Mouse (Mus musculus) MEL (cell line): Measurements from ENCODE around the gene Tm4sf19. TPM values are rescaled to one million over a fixed set of nuclear protein-coding genes. Genes with fewer than 3 reads are reported as not detected.
A peak's percentile ranks its signal among the peaks of the same experiment; 100 is the strongest.

Experiments
- DNase-seq: peaks from one replicate; pipeline ENCODE4 v3.0.0; 2011; ENCODE audit warnings: low read depth, low spot score
- H3K27ac ChIP-seq: 2 replicates; pipeline ENCODE4 v1.5.1; 2012; ENCODE audit warnings: low read depth, mild to moderate bottlenecking, control low read depth, low read length, moderate library complexity; ENCODE audit not compliant: control insufficient read depth
- H3K27me3 ChIP-seq, 2 experiments: fragments of 150-350 bp in 1 of 2; sonication (generic) in 1 of 2; 2 replicates each; pipeline ENCODE4 v1.6.1; 2012; ENCODE audit warnings: low read length in 2 of 2, mild to moderate bottlenecking in 2 of 2, improper control_type of control experiment in 1 of 2, moderate library complexity in 1 of 2; ENCODE audit not compliant: insufficient read depth in 2 of 2, control insufficient read depth in 1 of 2
- H3K36me3 ChIP-seq, 2 experiments: 2 replicates each; pipeline ENCODE4 v1.6.1; 2012 to 2014; ENCODE audit warnings: low read length in 2 of 2, improper control_type of control experiment in 1 of 2, inconsistent platforms in 1 of 2, mild to moderate bottlenecking in 1 of 2; ENCODE audit not compliant: insufficient read depth in 2 of 2, control insufficient read depth in 1 of 2
- H3K4me1 ChIP-seq, 2 experiments: fragments of 150-350 bp in 1 of 2; sonication (generic) in 1 of 2; 2 replicates each; pipeline ENCODE4 v1.6.1; 2012; ENCODE audit warnings: low read length in 2 of 2, improper control_type of control experiment in 1 of 2, mild to moderate bottlenecking in 1 of 2; ENCODE audit not compliant: insufficient read depth in 2 of 2, control insufficient read depth in 1 of 2
- H3K4me3 ChIP-seq, 2 experiments: fragments of 150-350 bp in 1 of 2; sonication (generic) in 1 of 2; 2 replicates each; pipeline ENCODE4 v1.5.1; 2012; ENCODE audit warnings: low read depth in 2 of 2, low read length in 2 of 2, mild to moderate bottlenecking in 2 of 2, moderate library complexity in 2 of 2, control low read depth in 1 of 2, improper control_type of control experiment in 1 of 2; ENCODE audit not compliant: control insufficient read depth in 1 of 2, insufficient read depth in 1 of 2
- H3K79me2 ChIP-seq: 2 replicates; pipeline ENCODE4 v1.6.1; 2012; ENCODE audit warnings: mild to moderate bottlenecking, low read length, moderate library complexity; ENCODE audit not compliant: control insufficient read depth, poor library complexity, insufficient read depth
- H3K9ac ChIP-seq: 2 replicates; pipeline ENCODE4 v1.6.1; 2012; ENCODE audit warnings: low read depth, mild to moderate bottlenecking, control low read depth, low read length, moderate library complexity; ENCODE audit not compliant: control insufficient read depth, poor library complexity, severe bottlenecking
- H3K9me3 ChIP-seq: fragments of 150-350 bp; sonication (generic); replicated peaks from 2 replicates; pipeline ENCODE4 v1.6.1; 2012; ENCODE audit warnings: mild to moderate bottlenecking, low read length, improper control_type of control experiment, moderate library complexity; ENCODE audit not compliant: insufficient read depth
- BHLHE40 ChIP-seq: IDR thresholded peaks from 2 replicates; pipeline ENCODE4 v1.6.1; 2012; ENCODE audit warnings: low read depth, mild to moderate bottlenecking, inconsistent platforms, low read length, improper control_type of control experiment, borderline replicate concordance
- CHD1 ChIP-seq: IDR thresholded peaks from 2 replicates; pipeline ENCODE4 v1.6.1; 2012; ENCODE audit warnings: low read depth, mild to moderate bottlenecking, inconsistent platforms, low read length, improper control_type of control experiment
- CHD2 ChIP-seq: IDR thresholded peaks from 2 replicates; pipeline ENCODE4 v1.6.1; 2011; ENCODE audit warnings: low read length, improper control_type of control experiment
- CTCF ChIP-seq, 3 experiments: IDR thresholded peaks in 2 of 3; conservative IDR thresholded peaks in 1 of 3; 2 replicates each; pipeline ENCODE4 v1.5.1; 2011 to 2012; ENCODE audit warnings: low read length in 3 of 3, low read depth in 2 of 3, mild to moderate bottlenecking in 2 of 3, improper control_type of control experiment in 1 of 3, inconsistent platforms in 1 of 3, mixed read lengths in 1 of 3, moderate library complexity in 1 of 3; ENCODE audit not compliant: control insufficient read depth in 1 of 3, insufficient read depth in 1 of 3, poor library complexity in 1 of 3, severe bottlenecking in 1 of 3
- E2F4 ChIP-seq: IDR thresholded peaks from 2 replicates; pipeline ENCODE4 v1.6.1; 2011; ENCODE audit warnings: low read depth, low read length, improper control_type of control experiment, borderline replicate concordance
- ELF1 ChIP-seq: IDR thresholded peaks from 2 replicates; pipeline ENCODE4 v1.6.1; 2014; ENCODE audit warnings: low read depth, mild to moderate bottlenecking, inconsistent platforms, low read length, improper control_type of control experiment, moderate library complexity
- EP300 ChIP-seq, 2 experiments: IDR thresholded peaks; 2 replicates each; pipeline ENCODE4 v1.6.1; 2011; ENCODE audit warnings: improper control_type of control experiment in 2 of 2, low read length in 2 of 2, low read depth in 1 of 2, mild to moderate bottlenecking in 1 of 2
- ETS1 ChIP-seq: IDR thresholded peaks from 2 replicates; pipeline ENCODE4 v1.6.1; 2012; ENCODE audit warnings: low read depth, mild to moderate bottlenecking, inconsistent platforms, low read length, improper control_type of control experiment, moderate library complexity
- GABPA ChIP-seq: IDR thresholded peaks from 2 replicates; pipeline ENCODE4 v1.6.1; 2012; ENCODE audit warnings: low read depth, mild to moderate bottlenecking, inconsistent platforms, low read length, improper control_type of control experiment, moderate library complexity
- GATA1 ChIP-seq: IDR thresholded peaks from 2 replicates; pipeline ENCODE4 v1.6.1; 2011; ENCODE audit warnings: low read depth, low read length, improper control_type of control experiment
- HCFC1 ChIP-seq: IDR thresholded peaks from 2 replicates; pipeline ENCODE4 v1.6.1; 2012; ENCODE audit warnings: low read depth, mild to moderate bottlenecking, inconsistent platforms, low read length, improper control_type of control experiment, moderate library complexity
- MAX ChIP-seq: IDR thresholded peaks from 2 replicates; pipeline ENCODE4 v1.6.1; 2011; ENCODE audit warnings: low read length, improper control_type of control experiment
- MAZ ChIP-seq: IDR thresholded peaks from 2 replicates; pipeline ENCODE4 v1.6.1; 2012; ENCODE audit warnings: low read depth, mild to moderate bottlenecking, inconsistent platforms, low read length, improper control_type of control experiment
- MEF2A ChIP-seq: IDR thresholded peaks from 2 replicates; pipeline ENCODE4 v1.6.1; 2014; ENCODE audit warnings: low read depth, mild to moderate bottlenecking, inconsistent platforms, low read length, improper control_type of control experiment; ENCODE audit not compliant: poor library complexity, insufficient replicate concordance, severe bottlenecking; ENCODE audit errors: extremely low read depth
- MXI1 ChIP-seq: IDR thresholded peaks from 2 replicates; pipeline ENCODE4 v1.6.1; 2011; ENCODE audit warnings: mild to moderate bottlenecking, low read depth, low read length, improper control_type of control experiment
- MYB ChIP-seq: IDR thresholded peaks from 2 replicates; pipeline ENCODE4 v1.6.1; 2011; ENCODE audit warnings: mild to moderate bottlenecking, low read depth, low read length, improper control_type of control experiment
- MYC ChIP-seq: IDR thresholded peaks from 2 replicates; pipeline ENCODE4 v1.6.1; 2011; ENCODE audit warnings: low read depth, mild to moderate bottlenecking, low read length, improper control_type of control experiment, moderate library complexity
- POLR2A ChIP-seq, 2 experiments: IDR thresholded peaks; 2 replicates each; pipeline ENCODE4 v1.6.1; 2011 to 2012; ENCODE audit warnings: low read length in 2 of 2, mild to moderate bottlenecking in 2 of 2, control low read depth in 1 of 2, improper control_type of control experiment in 1 of 2, low read depth in 1 of 2, moderate library complexity in 1 of 2; ENCODE audit not compliant: control insufficient read depth in 1 of 2, insufficient read depth in 1 of 2, poor library complexity in 1 of 2
- POLR2AphosphoS2 ChIP-seq: IDR thresholded peaks from 2 replicates; pipeline ENCODE4 v1.6.1; 2011; ENCODE audit warnings: low read length, improper control_type of control experiment
- RAD21 ChIP-seq: IDR thresholded peaks from 2 replicates; pipeline ENCODE4 v1.6.1; 2011; ENCODE audit warnings: mild to moderate bottlenecking, low read depth, low read length, improper control_type of control experiment
- RCOR1 ChIP-seq: IDR thresholded peaks from 2 replicates; pipeline ENCODE4 v1.6.1; 2012; ENCODE audit warnings: low read depth, mild to moderate bottlenecking, inconsistent platforms, low read length, improper control_type of control experiment
- SIN3A ChIP-seq: IDR thresholded peaks from 2 replicates; pipeline ENCODE4 v1.6.1; 2012; ENCODE audit warnings: low read length, improper control_type of control experiment, inconsistent platforms
- SMC3 ChIP-seq: IDR thresholded peaks from 2 replicates; pipeline ENCODE4 v1.6.1; 2011; ENCODE audit warnings: low read depth, low read length, improper control_type of control experiment
- TAL1 ChIP-seq: IDR thresholded peaks from 2 replicates; pipeline ENCODE4 v1.6.1; 2012; ENCODE audit warnings: mild to moderate bottlenecking, inconsistent platforms, low read length, moderate library complexity, mixed read lengths
- TCF12 ChIP-seq: IDR thresholded peaks from 2 replicates; pipeline ENCODE4 v1.6.1; 2014; ENCODE audit warnings: low read depth, mild to moderate bottlenecking, inconsistent platforms, low read length, improper control_type of control experiment, moderate library complexity
- USF1 ChIP-seq: IDR thresholded peaks from 2 replicates; pipeline ENCODE4 v1.6.1; 2014; ENCODE audit warnings: low read depth, mild to moderate bottlenecking, inconsistent platforms, low read length, improper control_type of control experiment, moderate library complexity
- USF2 ChIP-seq, 2 experiments: IDR thresholded peaks; 2 replicates each; pipeline ENCODE4 v1.6.1; 2011 to 2012; ENCODE audit warnings: improper control_type of control experiment in 2 of 2, low read length in 2 of 2, borderline replicate concordance in 1 of 2, inconsistent platforms in 1 of 2, low read depth in 1 of 2, mild to moderate bottlenecking in 1 of 2; ENCODE audit not compliant: insufficient read depth in 1 of 2
- ZC3H11A ChIP-seq: IDR thresholded peaks from 2 replicates; pipeline ENCODE4 v1.6.1; 2012; ENCODE audit warnings: low read depth, mild to moderate bottlenecking, inconsistent platforms, low read length, improper control_type of control experiment
- ZKSCAN1 ChIP-seq: IDR thresholded peaks from 2 replicates; pipeline ENCODE4 v1.6.1; 2012; ENCODE audit warnings: low read depth, mild to moderate bottlenecking, inconsistent platforms, low read length, improper control_type of control experiment, moderate library complexity
- ZMIZ1 ChIP-seq: IDR thresholded peaks from 2 replicates; pipeline ENCODE4 v1.6.1; 2012; ENCODE audit warnings: low read depth, mild to moderate bottlenecking, inconsistent platforms, low read length, improper control_type of control experiment, moderate library complexity
- ZNF384 ChIP-seq: IDR thresholded peaks from 2 replicates; pipeline ENCODE4 v1.6.1; 2012; ENCODE audit warnings: low read depth, mild to moderate bottlenecking, inconsistent platforms, low read length, improper control_type of control experiment
- polyA plus RNA-seq, 2 experiments: library from polyadenylated mRNA; stranded (reverse) in 1 of 2; unstranded in 1 of 2; fragments of >175 nt in 1 of 2; fragments of >200 nt in 1 of 2; gene quantifications; 2 replicates each; pipeline versions ENCODE4 v1.2.1 to v1.2.4; 2012; ENCODE audit warnings: low replicate concordance in 2 of 2, low read depth in 1 of 2; ENCODE audit not compliant: insufficient read length in 2 of 2, insufficient read depth in 1 of 2, missing spikeins in 1 of 2
- total RNA-seq: library from RNA; depleted of rRNA; stranded (reverse); fragments of 300-350 nt; gene quantifications from 2 replicates; pipeline ENCODE4 v1.2.3, GENCODE M21; 2012

The Tm4sf19 gene
- total and polyA plus RNA-seq, 3 experiments = 0.06 TPM; not detected in 2

- H3K9ac ChIP-seq = no peak overlapping the region
- H3K4me3 ChIP-seq = no peak overlapping the region
- peaks cover 8 to 28% of the 10 kb centered on the region in 2 experiments for H3K36me3 ChIP-seq
- peaks cover 7 to 16% of the 10 kb centered on the region in 2 experiments for H3K4me1 ChIP-seq
- H3K27me3 ChIP-seq = no peaks in the 10 kb centered on the region
- TF ChIP-seq CTCF (IDR thresholded peaks at IDR 0.05 in 2 of 3, conservative IDR thresholded peaks at IDR 0.05 in 1 of 3; ENCODE audit: control insufficient read depth in 1 of 3, insufficient read depth in 1 of 3, low read depth in 2 of 3, low read length in 3 of 3, poor library complexity in 1 of 3, severe bottlenecking in 1 of 3) = no peak
- no peak for TF ChIP-seq MXI1
- no peak for TF ChIP-seq CHD2
- no peak for TF ChIP-seq MAZ
- TF ChIP-seq RAD21 = no peak
- TF ChIP-seq USF1 = no peak
- no peak for TF ChIP-seq ZNF384
- no peak for TF ChIP-seq HCFC1
- no peak for DNase-seq
- H3K79me2 ChIP-seq = no peaks in the 10 kb centered on the region
- no peaks in the 10 kb centered on the region for H3K9me3 ChIP-seq
- H3K27ac ChIP-seq = no peak overlapping the region
Observed at GRCm38 (mm10) chr16:32382901-32383300, 17.4 kb upstream of the Tm4sf19 start.

GRCm38 (mm10) chr16:32384885-32385284 lies 15.4 kb upstream of the Tm4sf19 start:
- no peaks in the 10 kb centered on the region for H3K79me2 ChIP-seq
- peak; percentile 27 for DNase-seq
- peaks cover 8 to 46% of the 10 kb centered on the region in 2 experiments for H3K36me3 ChIP-seq
- no peaks in the 10 kb centered on the region for H3K27me3 ChIP-seq
- peaks cover 12 to 28% of the 10 kb centered on the region in 2 experiments for H3K4me1 ChIP-seq
- peak overlapping the region; percentile 79 for H3K27ac ChIP-seq
- no peaks in the 10 kb centered on the region for H3K9me3 ChIP-seq
- TF ChIP-seq ETS1 (peak; percentile 80), EP300 (IDR thresholded peaks at IDR 0.05; ENCODE audit: low read depth in 1 of 2, low read length in 2 of 2) (peak; percentile 78 to 83), MAZ (no peak), ZKSCAN1 (no peak), MEF2A (0 out of 2 replicates have a peak, but pooled peaks have one; percentile 13), TCF12 (peak; percentile 79), RCOR1 (peak; percentile 90), USF2 (IDR thresholded peaks at IDR 0.05; ENCODE audit: borderline replicate concordance in 1 of 2, insufficient read depth in 1 of 2, low read depth in 1 of 2, low read length in 2 of 2) (0 out of 4 replicates have a peak, but pooled peaks of 1 of the 2 experiments have one; percentile 47), TAL1 (0 out of 2 replicates have a peak, but pooled peaks have one; percentile 19), E2F4 (no peak), MYB (no peak), RAD21 (no peak), ELF1 (0 out of 2 replicates have a peak, but pooled peaks have one; percentile 10), CHD1 (no peak), GATA1 (peak; percentile 87), POLR2A (IDR thresholded peaks at IDR 0.05; ENCODE audit: control insufficient read depth in 1 of 2, insufficient read depth in 1 of 2, low read depth in 1 of 2, low read length in 2 of 2, poor library complexity in 1 of 2) (no peak), MAX (peak; percentile 68; the same call in 1 of the 2 replicates), SIN3A (peak; percentile 66), ZC3H11A (no peak), BHLHE40 (peak; percentile 99), POLR2AphosphoS2 (no peak), SMC3 (no peak), MXI1 (peak; percentile 78), HCFC1 (no peak), MYC (0 out of 2 replicates have a peak, but pooled peaks have one; percentile 34), USF1 (peak; percentile 86), GABPA (no peak), ZMIZ1 (no peak)
- H3K4me3 ChIP-seq = no peak overlapping the region
- H3K9ac ChIP-seq = no peak overlapping the region
